Mouse (Mus musculus) kidney, adult 2 months (tissue): ENCODE measurements around the gene Adcy2.

Source experiments
- CTCF ChIP-seq: fragments of 200-500 bp; conservative IDR thresholded peaks from 2 replicates; pipeline ENCODE4 v1.5.1; 2011; ENCODE audit warnings: low read depth, mild to moderate bottlenecking, control low read depth, low read length, moderate library complexity, mixed read lengths; ENCODE audit not compliant: insufficient read depth, insufficient read length
- POLR2A ChIP-seq: fragments of 200-500 bp; IDR thresholded peaks from one replicate; pipeline ENCODE4 v1.6.1; 2011; ENCODE audit warnings: low read depth, low read length, control low read depth

GRCm38 (mm10) chr13:68582517-68582780 lies 416.9 kb downstream of the Adcy2 start:
- TF ChIP-seq CTCF, result no peak
- no peak for TF ChIP-seq POLR2A
